Mouse (Mus musculus) erythroblast, embryonic 14.5 days (primary cell): ENCODE measurements at regions not wholly inside any gene's neighbourhood (a gene's known extent, or its start where the extent isn't known, plus 50 kb on each side); places are given as distances from the start of the nearest gene placed in this dataset.

Experiments used
- H3K27me3 ChIP-seq: 2 replicates; pipeline ENCODE4 v1.6.1; 2012; ENCODE audit warnings: inconsistent platforms; ENCODE audit not compliant: control insufficient read depth
- H3K36me3 ChIP-seq: 2 replicates; pipeline ENCODE4 v1.6.1; 2012; ENCODE audit warnings: mild to moderate bottlenecking, inconsistent platforms; ENCODE audit not compliant: control insufficient read depth
- H3K4me1 ChIP-seq: 2 replicates; pipeline ENCODE4 v1.6.1; 2012; ENCODE audit warnings: inconsistent platforms; ENCODE audit not compliant: control insufficient read depth
- H3K4me3 ChIP-seq: replicated peaks from 2 replicates; pipeline ENCODE3; 2012; ENCODE audit warnings: moderate library complexity, mild to moderate bottlenecking, inconsistent platforms
- H3K9me3 ChIP-seq: 2 replicates; pipeline ENCODE4 v1.6.1; 2012; ENCODE audit warnings: low read length, inconsistent platforms, mixed read lengths; ENCODE audit not compliant: control insufficient read depth
- GATA1 ChIP-seq: IDR thresholded peaks from 2 replicates; pipeline ENCODE4 v1.6.1; 2012; ENCODE audit warnings: low read length, inconsistent platforms, mixed read lengths
- TAL1 ChIP-seq: IDR thresholded peaks from 3 replicates; pipeline ENCODE4 v1.6.1; 2012; ENCODE audit warnings: low read length, inconsistent platforms, mixed read lengths

DNA sequence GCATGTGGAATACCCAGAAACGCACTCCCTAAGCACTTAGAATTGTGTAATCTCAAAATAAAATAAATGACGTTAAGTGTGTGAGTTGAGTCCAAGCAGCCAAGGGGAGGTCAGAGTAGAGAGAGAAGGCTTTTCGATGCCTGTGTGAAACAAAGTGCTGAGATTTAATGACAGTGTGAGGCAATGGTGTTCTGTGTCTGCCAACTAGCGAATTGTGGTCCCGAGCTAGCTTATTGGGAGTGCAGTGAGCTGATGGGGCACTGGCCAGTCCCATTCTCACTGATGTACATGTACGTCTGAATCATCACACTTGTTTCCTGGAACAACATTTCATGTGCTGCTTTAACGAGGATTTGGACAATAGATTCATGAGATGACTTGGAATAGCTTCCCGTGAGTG is 234.7 kb upstream of the Gm12728 start:
- no peaks in the 10 kb centered on the region for H3K36me3 ChIP-seq
- no peak overlapping the region for H3K4me3 ChIP-seq
- no peaks in the 10 kb centered on the region for H3K4me1 ChIP-seq
- peaks cover 2% of the 10 kb centered on the region; the same call in 1 of the 2 replicates for H3K9me3 ChIP-seq
- no peaks in the 10 kb centered on the region for H3K27me3 ChIP-seq
- no peak for TF ChIP-seq TAL1
- no peak for TF ChIP-seq GATA1

DNA sequence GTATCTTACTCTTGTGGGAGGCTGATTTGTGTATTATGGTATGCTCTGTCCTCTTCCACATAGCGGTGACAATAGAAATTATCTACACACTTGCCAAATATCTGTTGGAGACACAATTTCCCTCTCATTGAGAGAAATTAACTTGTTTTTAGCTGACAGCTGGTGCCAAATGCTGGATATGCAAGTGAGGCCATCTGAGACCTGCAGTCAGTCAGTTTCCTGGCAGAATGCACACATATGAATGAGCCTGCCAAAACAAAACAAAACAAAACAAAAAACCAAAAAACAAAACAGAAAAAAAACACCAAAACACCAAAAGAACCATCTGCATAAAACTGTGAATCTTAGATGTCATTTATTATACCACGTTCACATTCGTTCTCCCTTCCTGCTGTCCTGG is 233.7 kb upstream of the Gm12728 start:
- Histone ChIP-seq H3K27me3 (no peaks in the 10 kb centered on the region), H3K4me3 (no peak overlapping the region), H3K4me1 (no peaks in the 10 kb centered on the region), H3K36me3 (no peaks in the 10 kb centered on the region), H3K9me3 (peaks cover 2% of the 10 kb centered on the region; the same call in 1 of the 2 replicates)
- no peak for TF ChIP-seq TAL1
- no peak for TF ChIP-seq GATA1

DNA sequence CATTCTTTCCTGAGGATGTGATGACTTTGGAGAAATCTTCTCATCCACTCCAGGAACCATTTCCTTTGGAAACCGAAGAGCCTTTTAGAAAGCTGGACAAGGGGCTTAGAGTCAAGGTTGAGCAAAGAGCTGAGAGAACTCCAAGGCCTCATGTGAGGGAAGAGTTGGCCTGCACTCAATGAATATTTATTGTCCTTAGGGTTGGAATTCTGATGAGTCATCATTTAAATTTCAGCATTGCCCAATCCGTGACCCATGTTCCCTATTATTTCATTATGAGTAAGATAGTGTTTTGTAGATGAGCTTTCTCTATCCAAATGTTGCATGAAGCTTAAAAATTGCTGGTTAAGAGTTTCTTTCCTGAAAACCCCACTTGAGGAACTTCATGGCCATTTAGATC is 232.3 kb upstream of the Gm12728 start:
- Histone ChIP-seq H3K27me3 (no peaks in the 10 kb centered on the region), H3K4me3 (no peak overlapping the region), H3K36me3 (no peaks in the 10 kb centered on the region), H3K9me3 (peaks cover 2% of the 10 kb centered on the region; the same call in 1 of the 2 replicates), H3K4me1 (no peaks in the 10 kb centered on the region)
- no peak for TF ChIP-seq GATA1
- no peak for TF ChIP-seq TAL1

DNA sequence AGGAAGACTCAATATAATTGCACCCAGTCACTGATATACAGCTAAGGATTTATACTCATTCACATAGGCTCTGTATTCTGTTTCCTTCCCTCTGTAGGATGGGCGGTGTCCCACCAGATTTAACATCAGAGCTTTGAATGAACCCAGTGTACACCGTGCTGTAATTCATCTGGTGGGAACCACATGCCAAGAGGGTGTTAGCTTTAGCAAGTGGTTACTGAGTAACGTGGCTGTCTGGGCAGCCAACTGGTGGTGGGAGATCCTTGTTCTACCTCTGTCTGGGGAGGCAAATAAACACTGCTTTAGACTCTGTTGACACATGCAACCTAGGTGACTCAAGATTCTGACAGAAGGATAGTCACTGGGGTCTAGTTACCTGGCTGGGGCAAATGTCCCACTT is 229.6 kb upstream of the Gm12728 start:
- peaks cover under 1% of the 10 kb centered on the region; the same call in 1 of the 2 replicates for H3K9me3 ChIP-seq
- H3K4me1 ChIP-seq: no peaks in the 10 kb centered on the region
- H3K4me3 ChIP-seq: no peak overlapping the region
- H3K27me3 ChIP-seq: no peaks in the 10 kb centered on the region
- H3K36me3 ChIP-seq: no peaks in the 10 kb centered on the region
- TF ChIP-seq GATA1 (no peak), TAL1 (no peak)

DNA sequence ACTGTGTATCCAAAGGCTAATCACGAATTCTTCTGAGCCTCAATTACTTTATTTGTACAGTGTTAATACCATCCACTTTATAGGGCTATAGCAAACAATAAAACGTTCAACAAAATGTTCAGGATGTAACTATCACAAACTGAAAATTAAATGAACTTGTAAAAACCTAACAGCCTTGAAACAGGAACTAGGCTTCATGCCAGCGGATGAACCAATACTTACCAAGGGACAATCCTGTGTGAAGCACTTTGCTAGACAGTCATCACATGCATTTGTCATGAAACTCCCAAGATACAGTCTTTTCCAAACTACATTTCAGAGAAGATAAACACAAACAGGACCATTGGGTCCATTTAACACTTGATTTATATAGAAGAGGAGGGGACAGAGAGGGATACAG is 228.9 kb upstream of the Gm12728 start:
- Histone ChIP-seq H3K27me3 (no peaks in the 10 kb centered on the region), H3K36me3 (no peaks in the 10 kb centered on the region), H3K4me3 (no peak overlapping the region), H3K9me3 (no peaks in the 10 kb centered on the region), H3K4me1 (no peaks in the 10 kb centered on the region; the same call in 1 of the 2 replicates)
- no peak for TF ChIP-seq GATA1
- TF ChIP-seq TAL1: no peak

DNA sequence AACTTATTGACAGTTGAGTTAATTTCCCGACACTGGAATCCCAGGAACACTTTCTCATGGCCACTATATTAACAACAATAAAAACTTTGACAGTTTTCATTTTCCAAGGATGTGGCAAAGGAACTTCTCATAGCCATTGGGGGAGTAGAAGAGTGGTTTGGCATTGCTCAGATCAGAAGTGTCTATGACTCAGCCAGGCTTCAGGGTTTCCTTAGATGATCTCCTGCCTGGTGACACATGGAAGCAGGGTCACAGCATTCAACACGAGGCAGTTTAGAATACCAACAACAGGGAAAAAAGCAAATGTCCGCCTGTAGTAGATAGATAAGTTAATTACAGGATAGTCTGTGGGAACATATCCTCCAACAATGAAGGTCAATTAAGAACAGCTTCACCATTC is 228.1 kb upstream of the Gm12728 start:
- Histone ChIP-seq H3K9me3 (no peaks in the 10 kb centered on the region), H3K27me3 (no peaks in the 10 kb centered on the region), H3K4me3 (no peak overlapping the region), H3K36me3 (no peaks in the 10 kb centered on the region), H3K4me1 (peaks cover 5% of the 10 kb centered on the region)
- TF ChIP-seq TAL1: no peak
- TF ChIP-seq GATA1: no peak

DNA sequence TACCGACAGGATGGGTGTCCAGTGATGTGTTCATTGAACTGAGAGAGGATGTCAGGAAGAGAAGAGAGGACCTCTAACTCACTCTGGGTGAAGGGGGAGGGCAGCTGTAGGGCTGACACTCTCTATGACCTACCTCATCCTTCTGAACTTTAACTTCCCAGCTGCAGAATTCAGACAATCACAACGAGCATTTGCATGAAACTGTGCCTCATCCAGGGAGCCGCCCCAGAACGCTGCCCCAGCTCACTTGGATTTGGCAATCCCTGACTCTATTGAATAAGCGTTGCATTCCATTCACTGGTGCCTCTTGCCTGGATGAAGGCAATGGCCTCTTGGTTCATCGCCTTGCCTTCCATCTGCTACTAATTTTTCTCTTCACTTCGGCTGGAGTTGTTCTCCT is 223.9 kb upstream of the Gm12728 start:
- no peak for TF ChIP-seq GATA1
- no peak for TF ChIP-seq TAL1
- Histone ChIP-seq H3K4me1 (peaks cover 17% of the 10 kb centered on the region), H3K27me3 (no peaks in the 10 kb centered on the region)

DNA sequence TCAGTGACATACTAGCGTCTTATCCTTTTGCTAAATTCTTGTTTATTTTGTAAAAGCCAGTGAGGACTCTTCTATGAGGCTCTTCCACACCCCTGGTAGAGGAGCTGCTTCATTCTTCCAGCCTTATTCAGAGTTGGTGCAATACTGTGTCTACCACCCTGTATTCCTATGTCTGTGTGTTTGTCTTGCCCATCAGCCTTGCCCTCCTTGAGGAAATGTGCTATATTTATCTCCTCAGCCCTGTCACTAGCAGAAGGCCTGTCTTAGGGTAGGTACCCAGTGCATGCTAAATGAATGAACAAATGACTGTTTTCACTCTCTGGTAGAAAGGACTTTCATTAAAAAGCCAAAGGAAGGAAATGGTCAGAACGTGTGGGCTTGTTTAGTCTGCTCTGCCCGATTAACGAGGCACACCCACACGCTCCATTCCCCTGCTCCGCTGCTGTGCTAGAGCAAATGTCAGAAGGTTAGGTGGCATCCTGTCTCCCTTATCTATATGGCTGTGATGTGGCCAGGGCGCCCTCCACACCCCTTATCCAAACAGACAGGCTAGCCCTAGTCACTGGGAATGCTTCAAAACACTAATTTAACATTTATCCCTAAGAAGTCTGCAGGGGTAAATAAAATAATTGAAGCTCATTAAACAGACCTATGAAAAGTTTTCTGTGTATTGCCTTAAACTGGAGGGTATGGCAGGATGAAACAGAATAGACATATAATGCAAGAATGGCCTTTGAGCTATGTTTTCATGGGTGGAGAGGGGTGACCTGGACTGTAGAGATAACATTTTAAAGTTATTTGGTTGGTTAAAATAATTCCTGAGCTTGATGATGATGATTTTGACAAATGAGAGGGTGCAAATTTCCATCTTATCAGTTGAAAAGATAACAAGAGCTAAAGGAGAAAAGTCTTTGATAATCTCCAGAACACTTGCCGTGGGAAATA is 222.9 kb upstream of the Gm12728 start:
- H3K36me3 ChIP-seq: no peaks in the 10 kb centered on the region
- TF ChIP-seq TAL1 (no peak), GATA1 (peak; percentile 6; the same call in 1 of the 2 replicates)
- H3K9me3 ChIP-seq: no peaks in the 10 kb centered on the region
- peaks cover 17% of the 10 kb centered on the region for H3K4me1 ChIP-seq
- H3K27me3 ChIP-seq: no peaks in the 10 kb centered on the region
- no peak overlapping the region for H3K4me3 ChIP-seq

More for the DNA sequence above, 223.9 kb upstream of the Gm12728 start:
- no peak overlapping the region for H3K4me3 ChIP-seq
- no peaks in the 10 kb centered on the region for H3K36me3 ChIP-seq
- H3K9me3 ChIP-seq: no peaks in the 10 kb centered on the region

DNA sequence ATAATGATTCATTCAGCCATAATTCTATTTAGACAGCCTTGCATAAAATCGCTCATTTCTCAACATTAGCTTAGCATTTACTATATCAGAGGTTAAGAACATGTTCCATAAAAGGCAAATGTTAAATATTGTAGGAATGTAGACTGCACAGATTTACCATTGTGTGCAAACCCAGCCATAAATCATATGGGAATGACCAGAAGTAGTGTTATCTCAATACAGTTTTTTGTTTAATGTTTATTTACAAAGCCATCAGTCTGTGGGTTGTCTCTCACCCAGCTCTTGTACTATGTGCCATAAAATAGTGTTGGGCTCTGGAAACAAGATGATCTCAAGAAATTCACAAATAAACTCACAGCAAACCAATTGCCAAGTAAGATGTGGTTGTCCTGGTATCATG is 220.0 kb upstream of the Gm12728 start:
- Histone ChIP-seq H3K4me3 (no peak overlapping the region), H3K36me3 (no peaks in the 10 kb centered on the region), H3K4me1 (peaks cover 17% of the 10 kb centered on the region), H3K27me3 (no peaks in the 10 kb centered on the region), H3K9me3 (no peaks in the 10 kb centered on the region)
- TF ChIP-seq GATA1: no peak
- TF ChIP-seq TAL1: no peak
